Mouse (Mus musculus) stomach, embryonic 14.5 days (tissue): ENCODE measurements around the gene Nim1k. TPM values are rescaled to one million over a fixed set of nuclear protein-coding genes. Genes with fewer than 3 reads are reported as not detected.
A peak's percentile ranks its signal among the peaks of the same experiment; 100 is the strongest.

Source experiments
- ATAC-seq: fragments of 200-750 bp; cut with Nextera tagmentation; 2 replicates; pipeline ENCODE4 v1.8.0; 2017; ENCODE audit warnings: low read depth, moderate TSS enrichment; ENCODE audit not compliant: insufficient number of reproducible peaks, insufficient read depth, low FRiP score
- H3K27ac ChIP-seq: fragments of 300-500 bp; sonication (generic); 2 replicates; pipeline ENCODE4 v1.5.1; 2014; ENCODE audit warnings: mild to moderate bottlenecking, low read length, moderate library complexity, mixed read lengths
- H3K27me3 ChIP-seq: fragments of 300-500 bp; sonication (generic); 2 replicates; pipeline ENCODE4 v1.6.1; 2014; ENCODE audit warnings: low read length, control low read depth, mixed read lengths; ENCODE audit not compliant: control insufficient read depth, insufficient read depth
- H3K36me3 ChIP-seq: fragments of 300-500 bp; sonication (generic); 2 replicates; pipeline ENCODE4 v1.6.1; 2014; ENCODE audit warnings: mild to moderate bottlenecking, control low read depth, low read length, moderate library complexity, mixed read lengths; ENCODE audit not compliant: control insufficient read depth, insufficient read depth
- H3K4me1 ChIP-seq: fragments of 300-500 bp; sonication (generic); 2 replicates; pipeline ENCODE4 v1.6.1; 2014; ENCODE audit warnings: low read length, control low read depth, mixed read lengths; ENCODE audit not compliant: control insufficient read depth, insufficient read depth
- H3K4me2 ChIP-seq: fragments of 300-500 bp; sonication (generic); replicated peaks from 2 replicates; pipeline ENCODE4 v1.6.1; 2014; ENCODE audit warnings: low read depth, low read length, control low read depth
- H3K4me3 ChIP-seq: fragments of 300-500 bp; sonication (generic); 2 replicates; pipeline ENCODE4 v1.5.1; 2014; ENCODE audit warnings: low read depth, low read length, control low read depth
- H3K9ac ChIP-seq: fragments of 300-500 bp; sonication (generic); replicated peaks from 2 replicates; pipeline ENCODE4 v1.6.1; 2014; ENCODE audit warnings: low read depth, mild to moderate bottlenecking, control low read depth, low read length, moderate library complexity, mixed read lengths
- H3K9me3 ChIP-seq: fragments of 300-500 bp; sonication (generic); 2 replicates; pipeline ENCODE4 v1.6.1; 2016; ENCODE audit warnings: low read depth, low read length, control low read depth; ENCODE audit not compliant: control insufficient read depth
- WGBS: fragments of 180-500 bp; shearing (Covaris S2); extraction: QIAGEN DNeasy Blood & Tissue Kit; methylation state at CpG from one replicate; pipeline ENCODE4 v1.1.7; 2014; 5-methylcytosine and 5-hydroxymethylcytosine counted together
- polyA plus RNA-seq: library from polyadenylated mRNA; unstranded; fragments of >200 nt; fragmentation: Nextera tagmentation; extraction: Ambion mirVana; gene quantifications from 2 replicates; pipeline ENCODE4 v1.2.1, GENCODE M21; 2014

Nim1k gene
- polyA plus RNA-seq, 1 experiment from 2014 or later, result 1.0 TPM

DNA sequence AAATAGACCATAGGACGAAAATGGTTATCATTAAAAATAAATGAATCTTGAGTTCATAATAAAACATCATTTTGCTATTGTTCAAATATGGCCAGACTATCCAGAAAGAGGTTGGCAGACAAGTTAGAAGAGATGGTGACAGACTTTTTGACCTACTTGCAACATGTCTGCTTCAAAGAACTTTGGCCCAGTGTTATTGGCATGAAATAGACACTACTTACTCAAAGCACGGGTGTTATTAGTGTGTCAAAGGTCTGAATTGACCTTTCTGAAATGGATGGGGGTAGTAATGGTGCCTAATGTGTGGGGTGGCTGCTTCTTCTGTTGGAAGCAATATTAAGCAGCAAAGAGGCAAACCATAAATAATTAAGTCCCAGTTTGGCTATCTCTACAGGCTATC, 39.6 kb downstream of the Nim1k start:
- Histone ChIP-seq H3K27me3 (no peaks in the 10 kb centered on the region), H3K9ac (no peak overlapping the region), H3K9me3 (no peaks in the 10 kb centered on the region), H3K27ac (no peak overlapping the region), H3K36me3 (no peaks in the 10 kb centered on the region), H3K4me2 (no peak overlapping the region), H3K4me1 (no peaks in the 10 kb centered on the region), H3K4me3 (no peak overlapping the region)
- WGBS, result 88% methylated on average over 2 of the region's 2 CpGs
- no peak for ATAC-seq

DNA sequence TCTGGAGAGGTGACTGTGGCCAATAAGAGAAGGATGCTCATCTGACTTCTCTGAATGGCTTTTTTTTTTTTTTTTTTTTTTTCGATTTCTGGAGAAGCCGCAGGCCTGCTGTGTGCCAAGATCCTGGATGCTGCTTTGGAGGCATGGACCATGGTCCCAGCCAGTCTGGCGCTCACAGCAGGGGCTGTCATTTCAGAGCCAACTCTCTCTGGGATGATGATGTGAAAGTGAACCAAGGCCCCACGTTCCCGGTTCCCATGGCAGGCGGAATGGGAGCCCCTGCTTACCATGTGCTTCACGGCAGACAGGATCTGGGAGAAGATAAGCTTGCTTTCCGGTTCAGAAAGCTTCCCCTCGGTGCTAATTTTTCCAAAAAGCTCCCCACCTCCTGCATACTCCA, 41.9 kb downstream of the Nim1k start:
- Histone ChIP-seq H3K4me2 (no peak overlapping the region), H3K4me3 (no peak overlapping the region), H3K27me3 (no peaks in the 10 kb centered on the region), H3K36me3 (peaks cover 10% of the 10 kb centered on the region; the same call in 1 of the 2 replicates), H3K27ac (no peak overlapping the region), H3K4me1 (no peaks in the 10 kb centered on the region), H3K9me3 (no peaks in the 10 kb centered on the region), H3K9ac (no peak overlapping the region)
- no peak for ATAC-seq
- WGBS, result 68% methylated on average over 9 of the region's 9 CpGs

DNA sequence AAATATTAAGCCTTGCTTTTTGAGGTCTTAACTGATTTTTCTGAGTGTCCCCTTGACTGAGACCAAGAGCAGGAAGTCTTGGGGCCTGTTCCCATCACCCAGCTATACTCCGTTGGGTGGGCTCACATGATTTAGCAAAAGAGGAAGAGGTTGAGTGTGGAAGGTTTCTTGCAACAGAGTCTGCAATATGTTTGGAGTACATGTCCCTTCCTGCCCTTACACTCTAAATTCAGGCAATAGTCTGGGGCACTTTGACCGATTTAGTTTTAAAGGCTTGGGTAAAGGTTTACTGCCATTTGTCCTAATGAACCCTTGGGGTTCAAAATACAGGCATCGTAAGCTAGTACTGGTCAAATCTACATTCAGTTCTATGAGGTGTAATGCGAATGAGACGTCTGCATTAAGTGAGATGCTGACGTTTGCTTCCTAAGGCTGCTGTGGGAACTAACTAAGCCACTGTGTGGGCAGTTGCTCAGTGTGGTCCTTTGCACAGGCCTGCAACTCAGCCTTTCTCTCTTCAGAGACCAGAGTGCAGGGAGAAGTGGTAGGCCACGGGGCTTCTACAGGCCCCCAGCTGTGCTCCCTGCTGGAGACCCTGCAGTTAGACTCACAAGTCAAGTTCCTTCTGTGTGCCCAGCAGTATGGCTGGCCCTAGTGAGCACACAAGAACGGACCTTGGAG, 42.4 kb downstream of the Nim1k start:
- WGBS, result 69% methylated on average over 8 of the region's 8 CpGs
- Histone ChIP-seq H3K9me3 (no peaks in the 10 kb centered on the region), H3K4me3 (no peak overlapping the region), H3K27me3 (no peaks in the 10 kb centered on the region), H3K27ac (no peak overlapping the region), H3K9ac (no peak overlapping the region), H3K36me3 (peaks cover 10% of the 10 kb centered on the region; the same call in 1 of the 2 replicates), H3K4me2 (no peak overlapping the region), H3K4me1 (no peaks in the 10 kb centered on the region)
- ATAC-seq, result no peak

DNA sequence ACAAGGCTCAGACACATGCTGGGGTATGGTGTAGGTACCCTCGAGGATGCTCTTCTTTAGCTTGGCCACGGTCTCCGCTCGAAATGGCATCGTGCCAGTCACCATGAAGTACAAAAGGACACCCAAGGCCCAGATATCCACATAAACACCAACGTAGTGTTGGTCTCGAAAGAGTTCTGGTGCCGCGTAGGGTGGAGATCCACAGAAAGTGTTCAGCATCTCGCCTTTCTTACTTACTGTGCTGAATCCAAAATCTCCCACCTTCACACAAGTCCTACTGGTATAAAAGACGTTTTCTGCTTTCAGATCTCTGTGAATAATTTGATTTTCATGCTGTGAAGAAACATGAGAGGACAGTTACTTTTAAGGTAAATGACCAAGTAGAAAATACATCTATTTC, 43.2 kb downstream of the Nim1k start:
- ATAC-seq, result no peak
- Histone ChIP-seq H3K4me3 (no peak overlapping the region), H3K9me3 (no peaks in the 10 kb centered on the region), H3K27ac (no peak overlapping the region), H3K4me1 (no peaks in the 10 kb centered on the region), H3K9ac (no peak overlapping the region), H3K4me2 (no peak overlapping the region), H3K27me3 (no peaks in the 10 kb centered on the region), H3K36me3 (peaks cover 13% of the 10 kb centered on the region; the same call in 1 of the 2 replicates)
- WGBS, result 93% methylated on average over 11 of the region's 11 CpGs

DNA sequence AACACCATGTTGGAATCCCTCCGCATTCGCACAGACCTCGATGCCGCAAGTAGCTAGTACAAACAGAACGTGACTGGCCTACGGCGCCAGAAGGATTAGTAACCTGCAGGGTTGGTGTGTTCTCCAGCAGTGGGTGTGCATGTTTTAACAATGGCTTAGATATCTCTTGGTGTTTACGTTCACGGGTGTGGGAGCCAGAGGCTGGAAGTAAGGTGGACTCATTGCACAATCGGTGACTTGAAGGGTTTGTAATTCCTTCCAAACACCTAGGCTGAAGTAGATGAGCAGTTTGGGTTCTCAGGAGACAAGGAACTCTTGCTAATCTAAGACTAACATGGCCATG, 45.4 kb downstream of the Nim1k start:
- peak; percentile 79 for ATAC-seq
- H3K4me1 ChIP-seq, result no peaks in the 10 kb centered on the region

DNA sequence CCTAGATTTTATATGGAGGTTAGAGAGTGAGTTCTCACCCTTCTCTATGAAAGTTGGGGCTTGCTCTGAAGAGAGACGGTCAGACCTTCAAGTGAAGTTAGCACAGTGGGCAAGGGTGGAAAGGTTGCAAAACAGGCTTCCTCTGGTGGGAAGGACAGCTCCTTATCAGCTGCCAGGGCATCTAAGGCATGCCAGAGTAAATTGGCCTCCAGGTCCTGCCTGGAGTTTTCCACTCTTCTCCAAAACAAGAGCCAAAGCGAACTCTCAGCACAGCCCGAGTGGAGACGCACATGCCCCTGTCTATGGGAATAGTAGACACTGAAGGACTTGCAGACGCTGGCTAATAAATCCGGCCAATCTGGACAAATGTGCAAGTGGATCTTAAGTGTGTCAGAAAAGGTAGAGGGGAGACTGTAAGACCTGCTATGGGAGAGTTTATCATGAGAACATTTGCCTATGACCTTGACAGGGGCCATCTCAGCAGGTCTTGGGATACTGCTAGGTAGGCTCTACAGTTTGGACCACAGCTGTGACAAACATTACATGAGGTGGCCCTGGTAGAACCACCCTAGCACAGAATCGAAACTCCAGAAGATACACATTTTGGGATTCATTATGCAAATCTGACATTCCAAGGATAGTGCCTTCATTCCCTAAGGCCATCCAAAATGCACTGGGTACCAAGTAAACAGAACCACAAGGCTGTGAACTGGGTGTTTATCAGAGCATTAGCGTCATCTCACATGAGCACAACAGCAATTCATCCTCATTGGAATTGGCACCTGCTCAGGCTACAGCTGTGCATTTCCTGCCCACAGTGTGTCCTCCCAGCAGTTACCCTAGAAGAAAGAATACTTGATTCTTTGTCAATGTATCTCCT, 46.1 kb downstream of the Nim1k start:
- Histone ChIP-seq H3K9me3 (no peaks in the 10 kb centered on the region), H3K4me1 (no peaks in the 10 kb centered on the region), H3K36me3 (peaks cover 32% of the 10 kb centered on the region), H3K9ac (no peak overlapping the region), H3K4me3 (no peak overlapping the region), H3K4me2 (no peak overlapping the region), H3K27me3 (no peaks in the 10 kb centered on the region), H3K27ac (no peak overlapping the region)
- WGBS, result 88% methylated on average over 8 of the region's 8 CpGs
- no peak for ATAC-seq

More for the DNA sequence above, 45.4 kb downstream of the Nim1k start:
- no peak overlapping the region for H3K4me2 ChIP-seq
- 66% methylated on average over 10 of the region's 10 CpGs for WGBS
- no peaks in the 10 kb centered on the region for H3K9me3 ChIP-seq
- H3K27ac ChIP-seq, result no peak overlapping the region
- peaks cover 26% of the 10 kb centered on the region for H3K36me3 ChIP-seq
- H3K27me3 ChIP-seq, result no peaks in the 10 kb centered on the region
- no peak overlapping the region for H3K4me3 ChIP-seq
- H3K9ac ChIP-seq, result no peak overlapping the region

DNA sequence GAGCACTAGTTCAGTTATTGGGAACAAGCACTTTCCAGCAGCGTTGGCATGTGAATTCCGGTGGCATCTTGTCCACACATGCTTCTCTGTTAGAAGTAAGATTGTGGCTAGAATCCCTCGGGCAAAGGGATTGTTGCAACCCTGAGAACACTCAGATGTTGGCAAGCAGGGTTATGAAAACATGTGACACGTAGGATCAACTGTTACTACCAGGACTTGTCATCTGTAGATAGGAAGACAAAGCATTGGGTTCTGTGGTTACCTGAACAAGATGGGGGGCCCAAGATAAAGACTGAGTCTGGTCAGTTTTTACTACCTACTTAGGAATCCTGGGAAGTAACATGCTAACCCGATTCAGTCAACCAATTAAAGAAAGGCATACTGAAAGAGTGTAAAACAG, 46.7 kb downstream of the Nim1k start:
- ATAC-seq, result no peak
- 88% methylated on average over 5 of the region's 5 CpGs for WGBS
- peaks cover 38% of the 10 kb centered on the region for H3K36me3 ChIP-seq
- no peak overlapping the region for H3K9ac ChIP-seq
- H3K27me3 ChIP-seq, result no peaks in the 10 kb centered on the region
- H3K4me2 ChIP-seq, result no peak overlapping the region
- no peak overlapping the region for H3K4me3 ChIP-seq
- no peaks in the 10 kb centered on the region for H3K9me3 ChIP-seq
- no peaks in the 10 kb centered on the region for H3K4me1 ChIP-seq
- H3K27ac ChIP-seq, result no peak overlapping the region

DNA sequence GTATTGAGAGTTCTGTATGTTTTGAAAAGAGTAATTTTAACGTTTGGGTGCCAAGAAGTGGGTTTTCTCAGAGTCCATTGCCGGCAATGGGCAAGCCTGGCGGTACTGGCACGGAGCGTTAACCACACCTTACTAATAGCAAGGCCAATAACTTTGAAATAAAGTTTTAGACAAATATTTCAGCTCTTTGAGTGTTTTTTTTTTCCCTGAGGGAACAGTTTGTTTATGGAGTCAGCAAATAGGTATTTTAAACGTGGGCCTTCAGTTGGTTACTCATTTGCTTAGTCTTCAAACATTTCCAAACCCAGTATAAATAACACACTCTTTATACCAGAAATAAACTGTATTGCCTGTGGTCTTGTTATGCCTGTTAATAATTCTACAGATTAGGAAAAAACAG, 47.8 kb downstream of the Nim1k start:
- Histone ChIP-seq H3K36me3 (peaks cover 48% of the 10 kb centered on the region), H3K27ac (no peak overlapping the region), H3K27me3 (no peaks in the 10 kb centered on the region), H3K9me3 (no peaks in the 10 kb centered on the region), H3K4me2 (no peak overlapping the region), H3K9ac (no peak overlapping the region), H3K4me1 (no peaks in the 10 kb centered on the region), H3K4me3 (no peak overlapping the region)
- ATAC-seq, result no peak
- WGBS, result 87% methylated on average over 6 of the region's 6 CpGs
